31 mouse cellular contexts compared by ENCODE assay signal in the genomic region with DNA sequence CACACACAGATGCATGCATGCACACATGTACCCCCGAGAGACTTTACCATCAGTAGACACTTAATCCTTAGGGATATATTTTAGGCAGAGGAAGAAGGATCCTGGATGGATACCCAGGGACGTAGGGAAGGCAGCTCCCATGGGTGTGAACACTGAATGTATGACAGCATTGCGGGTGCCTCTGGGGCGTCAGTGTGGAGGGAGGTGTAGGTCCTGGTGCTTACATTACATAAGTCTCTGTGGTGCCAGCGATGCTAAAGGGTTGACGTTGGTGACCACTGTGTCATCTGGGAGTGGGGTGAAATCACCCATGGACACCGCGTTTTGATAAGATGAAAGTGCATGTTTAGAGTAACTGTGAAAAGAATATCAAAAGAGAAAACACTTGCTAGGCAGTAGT. TPM values are rescaled to one million over a fixed set of nuclear protein-coding genes. Genes with fewer than 3 reads are reported as not detected.
DNase-seq lines count a peak whose midpoint lies in the region; ATAC-seq and TF ChIP-seq lines count a peak whose summit lies in the region.
"Had no signal": no experiment of that assay in that cellular context is flagged by ENCODE, and none has a peak within 500 bp of the region (broad histone marks: within the 10 kb centered on the region; RNA-seq: fewer than 3 reads in every experiment).

No protein-coding gene starts in this region.

- no peak for TF ChIP-seq POLR2A in cortical plate, adult 2 months (IDR thresholded peaks at IDR 0.05; ENCODE audit: extremely low read depth, insufficient read depth, low read length)

- H3K9me3 ChIP-seq in hindbrain, embryonic 11.5 days (ENCODE audit: control insufficient read depth, low read length) = no peaks in the 10 kb centered on the region
- H3K9me3 ChIP-seq: embryonic facial prominence, embryonic 12.5 days; embryonic facial prominence, embryonic 15.5 days; G1E; heart, embryonic 15.5 days; hindbrain, embryonic 15.5 days had no signal

- intact Hi-C loops in left cerebral cortex, adult 2 months (cut with DNase I) = no loop called here
- intact Hi-C loops in left cerebral cortex, postnatal 36 days (cut with DNase I) = no loop called here

- 83% methylated on average over 8 of the region's 8 CpGs for WGBS in hindbrain, embryonic 11.5 days

- H3K36me3 ChIP-seq in hindbrain, embryonic 11.5 days (ENCODE audit: control insufficient read depth, insufficient read depth, low read length) = no peaks in the 10 kb centered on the region
- H3K36me3 ChIP-seq: embryonic facial prominence, embryonic 12.5 days; embryonic facial prominence, embryonic 15.5 days; G1E; heart, embryonic 15.5 days; hindbrain, embryonic 12.5 days; hindbrain, embryonic 15.5 days had no signal

- no peak overlapping the region for H3K4me2 ChIP-seq in hindbrain, embryonic 11.5 days (replicated peaks; ENCODE audit: low read depth, low read length)
- H3K4me2 ChIP-seq: embryonic facial prominence, embryonic 12.5 days; embryonic facial prominence, embryonic 15.5 days; heart, embryonic 12.5 days; heart, embryonic 15.5 days; hindbrain, embryonic 12.5 days; hindbrain, embryonic 15.5 days had no signal

- H3K4me1 ChIP-seq in cortical plate, adult 2 months (ENCODE audit: control insufficient read depth, insufficient read depth, low read length) = peaks cover 14% of the 10 kb centered on the region
- H3K4me1 ChIP-seq in hindbrain, embryonic 11.5 days (replicated peaks; ENCODE audit: control insufficient read depth, insufficient read depth, low read length) = no peaks in the 10 kb centered on the region; the same call in 1 of the 2 replicates

- H3K9ac ChIP-seq in hindbrain, embryonic 11.5 days (ENCODE audit: low read depth, low read length) = no peak overlapping the region
- H3K9ac ChIP-seq: embryonic facial prominence, embryonic 12.5 days; embryonic facial prominence, embryonic 15.5 days; forebrain, postnatal 0 days; heart, embryonic 12.5 days; heart, embryonic 15.5 days; hindbrain, embryonic 12.5 days; hindbrain, embryonic 15.5 days had no signal

- H3K27me3 ChIP-seq in hindbrain, embryonic 11.5 days (ENCODE audit: control insufficient read depth, insufficient read depth, low read length) = no peaks in the 10 kb centered on the region
- H3K27me3 ChIP-seq: CH12.LX; embryonic facial prominence, embryonic 15.5 days; heart, embryonic 12.5 days; heart, embryonic 15.5 days; hindbrain, embryonic 15.5 days; Patski had no signal

- TF ChIP-seq CTCF in left cerebral cortex, adult 2 months (IDR thresholded peaks at IDR 0.05) = no peak
- no peak for TF ChIP-seq CTCF in cortical plate, adult 2 months (IDR thresholded peaks at IDR 0.05; ENCODE audit: extremely low read depth, insufficient read depth, low read length)

- no peak for ATAC-seq in hindbrain, embryonic 11.5 days (ENCODE audit: low FRiP score)
- ATAC-seq: forebrain, embryonic 14.5 days; forebrain, postnatal 0 days; Patski had no signal

- DNase-seq in heart, adult 11 months = peak; percentile 83
- no peak for DNase-seq in heart, postnatal 4 days
- peak in 1 of 2 experiments; percentile 25 for DNase-seq in left cerebral cortex, adult 2 months (ENCODE audit: extremely low spot score in 1 of 2, low spot score in 2 of 2)
- no peak for DNase-seq in left cerebral cortex, postnatal 36 days (ENCODE audit: low spot score in 2 of 2)
- no peak for DNase-seq in c-Kit-positive CD71-positive TER-119-positive erythroid progenitor cells, embryonic 14.5 days (ENCODE audit: low spot score)
- DNase-seq in hindbrain, embryonic 11.5 days (ENCODE audit: low spot score) = no peak
- DNase-seq: adrenal gland, postnatal 10 days; adrenal gland, postnatal 36 days; B cell, adult 2 months; cerebellum, adult 11-12 months; cerebellum, adult 8-10 months; cerebellum, postnatal 10 days; cerebellum, postnatal 36 days; forebrain, postnatal 0 days; gastrocnemius, postnatal 10 days; gastrocnemius, postnatal 36 days; heart, adult 18-20 months; heart, postnatal 10 days; heart, postnatal 36 days had no signal

- H3K27ac ChIP-seq in left cerebral cortex, adult 2 months = peak overlapping the region; percentile 57
- peak overlapping the region; percentile 82 for H3K27ac ChIP-seq in cortical plate, adult 2 months (ENCODE audit: insufficient read depth, low read length)
- no peak overlapping the region for H3K27ac ChIP-seq in hindbrain, embryonic 11.5 days (ENCODE audit: low read depth, low read length)
- H3K27ac ChIP-seq: embryonic facial prominence, embryonic 12.5 days; embryonic facial prominence, embryonic 15.5 days; heart, embryonic 15.5 days; hindbrain, embryonic 12.5 days; hindbrain, embryonic 15.5 days had no signal

- no peak overlapping the region for H3K4me3 ChIP-seq in left cerebral cortex, adult 2 months
- H3K4me3 ChIP-seq in cortical plate, adult 2 months (ENCODE audit: insufficient read depth, low read length) = no peak overlapping the region
- H3K4me3 ChIP-seq in hindbrain, embryonic 11.5 days (ENCODE audit: low read depth, low read length) = no peak overlapping the region
- H3K4me3 ChIP-seq: embryonic facial prominence, embryonic 12.5 days; embryonic facial prominence, embryonic 15.5 days; heart, embryonic 12.5 days; heart, embryonic 15.5 days; hindbrain, embryonic 12.5 days; hindbrain, embryonic 15.5 days had no signal

RNA-seq across cellular contexts. Expression of gene Fhad1, which starts 54.8 kb away (rescaled TPM):
- 1 to 10 TPM; 1.2 to 1.4 TPM for total RNA-seq in heart, postnatal 4 days (2021)
- total RNA-seq in left cerebral cortex, adult 2 months (2021) = 1 to 10 TPM; 9.0 to 9.2 TPM
- 10 to 100 TPM in 1 of 2 experiments, 1 to 10 TPM in 1; 5.1 to 10.8 TPM for total RNA-seq in left cerebral cortex, postnatal 36 days (2021)
- 6.5 and 8.2 TPM in 2 replicates for polyA plus RNA-seq in cortical plate, adult 2 months (2012; rRNA removed)
- polyA plus RNA-seq in hindbrain, embryonic 11.5 days (2014; fragmentation: Nextera tagmentation; extraction: Ambion mirVana) = 3.5 and 4.0 TPM in 2 replicates
- total RNA-seq: gastrocnemius, adult 18-20 months; heart, postnatal 36 days had no signal
- polyA plus RNA-seq: G1E had no signal
